Mouse (Mus musculus) bone marrow, adult 2 months (tissue): ENCODE measurements around the gene Hcn1.

ENCODE experiments used
- CTCF ChIP-seq: fragments of 200-500 bp; IDR thresholded peaks from 2 replicates; pipeline ENCODE4 v1.5.1; 2011; ENCODE audit warnings: low read length, control low read depth; ENCODE audit not compliant: control insufficient read depth, insufficient read depth
- POLR2A ChIP-seq: fragments of 200-500 bp; IDR thresholded peaks from 2 replicates; pipeline ENCODE4 v1.6.1; 2011; ENCODE audit warnings: low read depth, mild to moderate bottlenecking, control low read depth, low read length, borderline replicate concordance; ENCODE audit not compliant: control insufficient read depth

- no peak for TF ChIP-seq POLR2A
- no peak for TF ChIP-seq CTCF
Measured at GRCm38 (mm10) chr13:117676418-117676817, 74.3 kb downstream of the Hcn1 start.
